Mouse (Mus musculus): Measurements from ENCODE around the gene Trmt112. TPM values are rescaled to one million over a fixed set of nuclear protein-coding genes. Genes with fewer than 3 reads are reported as not detected.

Gene Trmt112
- polyA plus RNA-seq, 1 experiment from 2014 or later = 54.4 TPM

GRCm38 (mm10) chr19:6928080-6928479 lies 18.6 kb downstream of the Trmt112 start:
- Histone ChIP-seq H3K4me2 (replicated peaks; ENCODE audit: low read depth) (no peak overlapping the region), H3K9ac (ENCODE audit: low read depth, low read length) (no peak overlapping the region), H3K27ac (ENCODE audit: low read depth, low read length) (no peak overlapping the region), H3K9me3 (ENCODE audit: control insufficient read depth) (no peaks in the 10 kb centered on the region), H3K4me3 (ENCODE audit: low read depth, low read length) (no peak overlapping the region; the same call in 1 of the 2 replicates), H3K4me1 (replicated peaks; ENCODE audit: control insufficient read depth, insufficient read depth, low read length) (peaks cover 7% of the 10 kb centered on the region; the same call in 1 of the 2 replicates), H3K27me3 (replicated peaks; ENCODE audit: control insufficient read depth, insufficient read depth, low read length) (peaks cover 55% of the 10 kb centered on the region), H3K36me3 (ENCODE audit: control insufficient read depth, insufficient read depth) (no peaks in the 10 kb centered on the region)
- ATAC-seq = no peak
- no peak for TF ChIP-seq CTCF (IDR thresholded peaks at IDR 0.05; ENCODE audit: low read depth)
- WGBS = 24% methylated on average over 9 of the region's 9 CpGs

GRCm38 (mm10) chr19:6931002-6931401 lies 21.5 kb downstream of the Trmt112 start:
- Histone ChIP-seq H3K4me3 (ENCODE audit: low read depth, low read length) (no peak overlapping the region), H3K36me3 (ENCODE audit: control insufficient read depth, insufficient read depth) (no peaks in the 10 kb centered on the region), H3K4me1 (replicated peaks; ENCODE audit: control insufficient read depth, insufficient read depth, low read length) (peaks cover 6% of the 10 kb centered on the region), H3K4me2 (replicated peaks; ENCODE audit: low read depth) (no peak overlapping the region), H3K9ac (ENCODE audit: low read depth, low read length) (no peak overlapping the region), H3K27me3 (replicated peaks; ENCODE audit: control insufficient read depth, insufficient read depth, low read length) (peaks cover 71% of the 10 kb centered on the region), H3K9me3 (ENCODE audit: control insufficient read depth) (no peaks in the 10 kb centered on the region), H3K27ac (ENCODE audit: low read depth, low read length) (no peak overlapping the region)
- ATAC-seq = no peak
- no CpG with 5 or more reads among the region's 2 CpGs for WGBS
- no peak for TF ChIP-seq CTCF (IDR thresholded peaks at IDR 0.05; ENCODE audit: low read depth)

- WGBS = 39% methylated on average over 1 of the region's 1 CpGs
- Histone ChIP-seq H3K27me3 (replicated peaks; ENCODE audit: control insufficient read depth, insufficient read depth, low read length) (peaks cover 63% of the 10 kb centered on the region), H3K36me3 (ENCODE audit: control insufficient read depth, insufficient read depth) (no peaks in the 10 kb centered on the region), H3K27ac (ENCODE audit: low read depth, low read length) (no peak overlapping the region), H3K4me2 (replicated peaks; ENCODE audit: low read depth) (no peak overlapping the region), H3K9me3 (ENCODE audit: control insufficient read depth) (no peaks in the 10 kb centered on the region), H3K4me3 (ENCODE audit: low read depth, low read length) (no peak overlapping the region), H3K4me1 (replicated peaks; ENCODE audit: control insufficient read depth, insufficient read depth, low read length) (peaks cover 6% of the 10 kb centered on the region), H3K9ac (ENCODE audit: low read depth, low read length) (no peak overlapping the region)
- ATAC-seq = no peak
- no peak for TF ChIP-seq CTCF (IDR thresholded peaks at IDR 0.05; ENCODE audit: low read depth)
Observed at GRCm38 (mm10) chr19:6932018-6932417, 22.5 kb downstream of the Trmt112 start.

- Histone ChIP-seq H3K4me2 (replicated peaks; ENCODE audit: low read depth) (peak overlapping the region; percentile 74; the same call in 1 of the 2 replicates), H3K4me3 (ENCODE audit: low read depth, low read length) (peak overlapping the region; percentile 42; the same call in 1 of the 2 replicates), H3K27ac (ENCODE audit: low read depth, low read length) (no peak overlapping the region), H3K27me3 (replicated peaks; ENCODE audit: control insufficient read depth, insufficient read depth, low read length) (peaks cover 53% of the 10 kb centered on the region), H3K4me1 (replicated peaks; ENCODE audit: control insufficient read depth, insufficient read depth, low read length) (peaks cover 6% of the 10 kb centered on the region), H3K9me3 (ENCODE audit: control insufficient read depth) (no peaks in the 10 kb centered on the region), H3K9ac (ENCODE audit: low read depth, low read length) (no peak overlapping the region), H3K36me3 (ENCODE audit: control insufficient read depth, insufficient read depth) (no peaks in the 10 kb centered on the region)
- ATAC-seq = no peak
- WGBS = 26% methylated on average over 4 of the region's 4 CpGs
- no peak for TF ChIP-seq CTCF (IDR thresholded peaks at IDR 0.05; ENCODE audit: low read depth)
Observed at GRCm38 (mm10) chr19:6933102-6933435, 23.6 kb downstream of the Trmt112 start.

GRCm38 (mm10) chr19:6933436-6934194 lies 24.1 kb downstream of the Trmt112 start:
- 0 out of 2 replicates have a peak overlapping the region, but pooled peaks have one; percentile 26 for H3K9ac ChIP-seq (ENCODE audit: low read depth, low read length)
- H3K4me1 ChIP-seq (replicated peaks; ENCODE audit: control insufficient read depth, insufficient read depth, low read length) = peaks cover 6% of the 10 kb centered on the region
- H3K9me3 ChIP-seq (ENCODE audit: control insufficient read depth) = no peaks in the 10 kb centered on the region
- ATAC-seq = peak; percentile 26; the same call in 1 of the 2 replicates
- no peak overlapping the region for H3K27ac ChIP-seq (ENCODE audit: low read depth, low read length)
- H3K4me3 ChIP-seq (ENCODE audit: low read depth, low read length) = peak overlapping the region; percentile 42
- TF ChIP-seq CTCF (IDR thresholded peaks at IDR 0.05; ENCODE audit: low read depth) = 0 out of 2 replicates have a peak, but pooled peaks have one; percentile 4
- H3K4me2 ChIP-seq (replicated peaks; ENCODE audit: low read depth) = peak overlapping the region; percentile 74
- no peaks in the 10 kb centered on the region for H3K36me3 ChIP-seq (ENCODE audit: control insufficient read depth, insufficient read depth)
- WGBS = 5% methylated on average over 58 of the region's 58 CpGs
- H3K27me3 ChIP-seq (replicated peaks; ENCODE audit: control insufficient read depth, insufficient read depth, low read length) = peaks cover 49% of the 10 kb centered on the region

DNA sequence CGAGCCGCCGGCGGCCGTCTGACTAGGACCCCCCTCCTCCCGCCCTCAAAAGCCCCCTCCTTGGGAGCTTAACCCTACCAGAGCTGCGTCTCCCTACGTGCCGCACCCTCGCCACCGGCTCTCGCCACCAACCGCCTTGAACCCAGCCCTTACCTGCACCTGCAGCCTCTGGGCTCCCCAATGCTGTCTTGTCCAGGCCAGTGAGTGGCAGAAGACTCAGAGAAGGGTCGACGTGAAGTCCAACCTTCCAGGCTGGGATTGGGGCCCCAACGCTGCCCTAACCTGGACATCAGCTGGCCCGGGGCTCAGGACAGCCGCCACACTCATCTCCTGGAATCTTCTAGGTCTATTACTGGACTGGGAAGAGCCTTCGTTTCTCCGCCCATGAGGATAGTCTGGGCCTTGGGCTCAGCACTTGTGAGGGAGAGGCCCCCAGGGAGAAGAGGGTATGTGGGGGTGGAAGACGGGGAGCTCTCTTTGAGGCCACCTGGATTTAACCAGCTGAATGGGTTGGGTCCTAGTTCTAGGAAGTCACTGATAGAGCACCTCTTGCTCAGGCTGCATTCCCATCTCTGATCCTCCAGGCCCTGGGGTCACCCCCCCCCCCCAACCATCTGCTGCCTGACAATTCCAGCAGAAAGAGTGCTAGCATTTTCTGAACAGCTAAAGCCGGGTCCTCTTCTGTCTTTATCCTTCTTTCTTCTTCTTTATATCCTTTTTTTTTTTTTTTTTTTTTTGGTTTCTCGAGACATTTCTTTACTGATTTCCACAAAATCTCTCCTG lies 24.9 kb downstream of the Trmt112 start, which contains the start of gene Kcnk4:
Kcnk4 (minus strand) TSS at position 321 of the 783 bp plus-strand sequence.
- Histone ChIP-seq H3K9me3 (ENCODE audit: control insufficient read depth) (no peaks in the 10 kb centered on the region), H3K36me3 (ENCODE audit: control insufficient read depth, insufficient read depth) (no peaks in the 10 kb centered on the region), H3K27me3 (replicated peaks; ENCODE audit: control insufficient read depth, insufficient read depth, low read length) (peaks cover 49% of the 10 kb centered on the region), H3K4me3 (ENCODE audit: low read depth, low read length) (peak within 1 kb of the TSS; percentile 42), H3K27ac (ENCODE audit: low read depth, low read length) (no peak within 1 kb of the TSS), H3K4me2 (replicated peaks; ENCODE audit: low read depth) (peak within 1 kb of the TSS; percentile 74), H3K9ac (ENCODE audit: low read depth, low read length) (0 out of 2 replicates have a peak within 1 kb of the TSS, but pooled peaks have one; percentile 26), H3K4me1 (replicated peaks; ENCODE audit: control insufficient read depth, insufficient read depth, low read length) (peaks cover 6% of the 10 kb centered on the region)
- no peak for ATAC-seq
- no peak for TF ChIP-seq CTCF (IDR thresholded peaks at IDR 0.05; ENCODE audit: low read depth)
- WGBS = 12% methylated on average over 23 of the region's 23 CpGs
